Mouse (Mus musculus): ENCODE measurements at regions not wholly inside any gene's neighbourhood (a gene's known extent, or its start where the extent isn't known, plus 50 kb on each side); places are given as distances from the start of the nearest gene placed in this dataset.
A peak's percentile ranks its signal among the peaks of the same experiment; 100 is the strongest.
"Not testable (repeated sequence)": the region's sequence is repeated elsewhere in the genome, so short reads cannot be mapped to it uniquely, and the experiment has no call there.

DNA sequence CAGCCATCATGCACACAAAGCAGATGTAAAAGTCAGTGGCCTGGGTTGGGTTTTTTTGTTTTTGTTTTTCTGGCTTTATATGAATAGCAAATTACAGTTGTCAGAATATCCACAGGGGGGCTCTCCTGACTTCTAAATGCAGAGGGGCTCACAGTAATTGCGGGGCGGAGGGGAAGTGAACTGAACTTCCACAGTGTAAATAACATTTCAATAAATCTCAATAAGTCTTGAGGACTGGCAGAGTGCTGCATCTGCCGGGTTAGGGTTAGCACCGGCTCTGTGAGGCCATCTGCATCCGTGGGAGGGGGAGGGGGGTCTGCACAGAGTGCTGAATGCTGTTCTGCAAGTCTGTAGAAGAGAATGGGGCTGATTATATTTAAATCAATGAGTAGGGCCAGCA is 50.3 kb upstream of the Arl4c start:
- DNase-seq (ENCODE audit: low spot score in 2 of 2): no peak

DNA sequence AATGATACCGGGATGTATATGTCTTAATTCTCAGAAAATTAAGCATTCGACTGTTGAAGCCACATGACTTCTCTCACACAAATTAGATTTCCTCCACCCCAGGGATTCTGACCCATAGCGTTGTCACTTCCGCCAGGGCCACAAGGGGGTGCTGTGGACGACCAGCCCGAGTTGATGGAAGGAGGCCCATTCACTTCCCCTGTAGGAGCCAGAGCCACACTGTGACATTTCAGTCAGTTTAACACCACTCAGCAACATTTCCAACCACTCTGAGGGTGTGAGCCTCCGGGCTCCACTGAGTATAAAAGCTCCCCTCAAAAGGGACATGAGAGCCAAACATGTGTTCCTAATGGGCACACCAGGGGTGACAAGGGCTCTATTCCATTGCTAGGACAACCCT is 54.6 kb upstream of the Arl4c start:
- peak; percentile 36 to 49 for DNase-seq (ENCODE audit: low spot score in 2 of 2)

- DNase-seq (ENCODE audit: low spot score in 2 of 2): peak in 1 of 2 experiments; percentile 19
Measured at GRCm38 (mm10) chr1:88757162-88757561, 55.1 kb upstream of the Arl4c start.

DNA sequence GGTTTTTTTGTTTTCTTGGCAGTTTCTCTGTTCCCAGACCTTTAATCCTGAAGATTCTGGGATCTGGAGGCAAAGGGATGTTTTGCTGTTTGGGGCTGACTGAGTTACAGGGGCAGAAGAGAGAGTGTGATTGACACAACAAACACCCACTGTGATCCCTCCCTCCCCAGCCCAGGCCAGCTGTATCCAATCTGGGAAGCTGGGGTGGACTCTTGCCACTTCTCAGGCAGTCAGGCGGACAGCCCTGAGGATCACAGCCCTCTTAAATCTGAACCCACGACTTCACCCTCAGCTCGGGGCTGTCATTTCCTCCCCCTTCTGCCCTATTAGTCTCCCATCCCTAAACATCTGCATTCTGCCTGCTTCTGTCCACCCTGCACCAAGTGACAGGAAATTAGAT is 55.7 kb upstream of the Arl4c start:
- peak in 1 of 2 experiments; percentile 23 for DNase-seq (ENCODE audit: low spot score in 2 of 2)

DNA sequence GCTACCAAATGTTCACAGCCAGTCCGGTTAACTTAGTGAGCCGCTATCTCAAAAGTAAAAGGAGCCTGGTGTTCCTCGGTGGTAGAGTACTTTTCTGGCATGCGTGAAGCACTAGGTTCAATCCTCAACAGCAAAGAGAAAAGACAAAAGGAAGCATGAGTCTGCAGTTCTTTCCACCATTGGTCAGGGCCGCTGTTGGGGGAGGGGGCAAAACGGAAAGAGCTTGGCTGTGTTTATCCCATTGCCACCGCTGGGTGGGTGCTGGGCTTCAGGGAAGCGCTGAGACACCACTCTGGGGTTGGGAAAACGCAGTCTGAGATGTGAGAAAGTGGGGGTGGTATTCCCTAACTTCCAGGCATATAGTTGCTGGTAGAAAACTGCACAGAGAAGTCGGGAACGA is 58.6 kb upstream of the Arl4c start:
- no peak for DNase-seq (ENCODE audit: low spot score in 2 of 2)

- DNase-seq (ENCODE audit: low spot score in 2 of 2): no peak
Measured at GRCm38 (mm10) chr1:88761121-88761520, 59.1 kb upstream of the Arl4c start.

DNA sequence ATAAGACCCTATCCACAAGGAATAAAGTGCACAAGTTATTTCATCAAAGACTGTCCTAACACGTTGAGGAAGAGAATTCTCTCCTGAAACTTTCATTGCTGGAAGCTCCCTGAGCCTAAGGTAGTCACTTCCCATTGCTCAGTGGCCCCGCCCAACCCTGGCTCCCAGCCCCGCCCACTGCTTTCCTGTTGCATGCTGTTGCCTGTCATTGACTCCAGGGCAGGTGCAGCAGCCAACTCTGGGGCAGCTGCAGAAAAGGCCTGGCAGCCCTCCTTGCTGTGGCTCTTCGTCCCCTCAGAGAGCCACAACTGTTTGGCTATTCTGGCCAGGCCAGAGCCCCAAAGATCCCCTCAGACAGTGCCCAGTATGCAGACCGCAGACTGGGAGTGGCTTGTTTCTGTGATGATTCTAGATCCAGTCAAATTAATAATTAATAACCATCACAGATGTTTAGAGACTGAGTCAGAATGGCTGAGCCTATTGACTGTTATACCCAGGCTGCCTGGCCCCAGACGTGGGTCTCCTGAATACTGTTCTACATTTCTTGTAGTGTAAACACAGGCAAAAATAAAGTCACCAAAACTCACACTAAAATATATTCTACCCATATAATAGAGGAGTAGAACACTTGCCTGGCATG is 61.8 kb upstream of the Arl4c start:
- no peak for DNase-seq (ENCODE audit: low spot score in 2 of 2)

DNA sequence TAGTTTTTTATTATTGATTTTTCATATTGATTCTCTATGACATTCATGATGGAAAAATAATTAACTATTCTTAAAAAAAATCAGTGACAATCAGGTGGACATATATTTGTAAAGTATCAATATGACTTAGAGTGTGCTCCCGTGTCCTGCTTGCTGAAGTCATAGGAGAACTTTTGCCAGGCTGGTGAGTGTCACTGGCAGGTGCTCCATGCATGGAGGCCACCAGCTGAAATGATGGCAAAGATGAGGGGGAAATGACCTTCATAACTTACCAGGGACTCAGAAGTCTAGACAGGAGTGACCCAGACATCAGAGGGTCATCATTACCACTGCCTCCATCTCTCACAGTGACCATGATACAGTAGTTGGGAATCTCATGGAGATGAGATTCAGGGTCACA is 62.5 kb upstream of the Arl4c start:
- DNase-seq (ENCODE audit: low spot score in 2 of 2): no peak

GRCm38 (mm10) chr1:88777009-88777408 is 75.0 kb upstream of the Arl4c start:
- no peak for DNase-seq (ENCODE audit: low spot score in 2 of 2)

DNA sequence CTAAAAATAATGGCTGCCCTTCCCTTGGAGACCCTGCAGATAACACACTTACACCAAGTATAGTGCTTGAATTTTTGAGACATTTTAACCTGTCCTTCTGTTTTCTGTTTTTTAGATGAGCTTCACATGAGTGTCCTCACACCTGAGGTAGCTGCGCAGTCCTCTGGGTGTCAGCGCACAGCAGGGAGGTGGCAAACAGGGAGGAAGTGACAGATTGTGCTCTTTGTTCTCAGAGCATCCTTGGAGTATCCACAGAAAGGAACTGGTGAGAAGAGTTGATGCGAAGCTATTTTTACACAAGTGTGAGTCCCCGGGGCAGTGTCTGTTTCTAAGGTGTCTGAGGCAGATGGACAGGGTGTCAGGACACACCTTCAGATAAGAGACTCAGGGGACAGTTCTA is 78.2 kb upstream of the Arl4c start:
- DNase-seq (ENCODE audit: low spot score in 2 of 2): no peak

- DNase-seq (ENCODE audit: low spot score in 2 of 2): no peak
Measured at GRCm38 (mm10) chr1:88783083-88783482, 81.1 kb upstream of the Arl4c start.

GRCm38 (mm10) chr1:88784866-88785620 is 83.0 kb upstream of the Arl4c start:
- no peak for DNase-seq (ENCODE audit: low spot score in 2 of 2)

GRCm38 (mm10) chr1:88786066-88786465 is 84.0 kb upstream of the Arl4c start:
- no peak for DNase-seq (ENCODE audit: low spot score in 2 of 2)

DNA sequence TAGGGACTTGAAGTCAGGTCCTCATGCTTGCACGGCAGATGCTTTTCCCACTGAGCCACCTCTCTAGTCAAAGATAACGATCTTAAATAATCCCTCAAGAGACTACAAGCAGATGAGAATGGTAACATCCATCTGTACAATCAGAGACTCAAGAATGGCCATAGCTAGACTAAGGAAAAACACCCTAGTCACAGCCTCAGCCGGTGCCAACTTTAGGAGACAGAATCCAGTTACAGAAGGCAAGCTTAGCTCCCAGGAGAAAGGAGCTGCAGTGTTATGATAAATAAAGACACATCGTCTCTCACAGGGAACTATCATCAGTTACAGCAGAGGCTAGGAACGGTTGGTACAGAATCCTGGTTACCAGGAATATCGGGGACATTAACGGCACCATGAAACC is 88.7 kb upstream of the Arl4c start:
- DNase-seq (ENCODE audit: low spot score in 2 of 2): no peak

DNA sequence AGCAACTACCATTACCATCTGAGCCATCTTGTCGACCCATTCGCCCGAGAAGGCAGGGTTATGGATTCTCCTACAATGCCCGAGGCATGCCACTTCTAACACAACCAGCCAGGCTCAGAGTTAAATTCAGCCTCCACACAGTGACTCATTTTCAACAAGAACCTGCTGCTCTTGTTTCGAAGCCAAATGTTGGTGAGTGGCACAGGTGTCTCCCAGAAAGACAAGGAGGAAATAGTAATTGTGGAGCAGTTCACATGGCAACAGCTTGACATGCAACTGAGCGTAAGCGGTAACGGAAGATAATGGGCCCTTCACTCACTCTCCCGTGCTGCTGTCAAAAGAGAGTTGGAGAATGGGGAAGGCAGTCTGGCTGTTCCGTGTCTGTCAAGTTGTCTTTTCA is 92.9 kb upstream of the Arl4c start:
- DNase-seq (ENCODE audit: low spot score in 2 of 2): no peak

- no peak for DNase-seq (ENCODE audit: low spot score in 2 of 2)
Measured at GRCm38 (mm10) chr1:88798473-88798872, 96.5 kb upstream of the Arl4c start.

GRCm38 (mm10) chr1:88798874-88799273 is 96.9 kb upstream of the Arl4c start:
- no peak for DNase-seq (ENCODE audit: low spot score in 2 of 2)

DNA sequence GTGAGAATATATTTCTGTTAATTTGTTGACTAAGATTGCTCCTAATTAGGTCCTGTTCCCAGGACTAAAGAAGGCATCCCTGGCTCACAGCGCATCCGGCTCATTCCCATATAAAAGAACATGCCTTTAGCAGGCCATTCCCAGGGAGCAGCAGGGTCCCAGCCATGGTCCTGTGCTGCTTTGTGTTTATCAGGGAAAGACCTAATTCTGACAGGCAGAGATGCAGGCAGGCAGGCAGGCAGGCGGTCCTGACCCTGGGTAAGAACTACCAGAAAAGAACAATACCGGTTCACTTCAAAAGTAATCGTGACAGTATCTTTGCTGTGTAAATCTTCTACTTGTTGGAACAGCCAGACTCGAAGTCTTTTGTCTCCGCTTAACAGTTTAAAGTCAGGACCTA is 97.3 kb upstream of the Arl4c start:
- no peak for DNase-seq (ENCODE audit: low spot score in 2 of 2)

- DNase-seq (ENCODE audit: low spot score in 2 of 2): no peak
Measured at GRCm38 (mm10) chr1:88799789-88800188, 97.8 kb upstream of the Arl4c start.

- DNase-seq (ENCODE audit: low spot score in 2 of 2): no peak
Measured at GRCm38 (mm10) chr1:88800411-88800810, 98.4 kb upstream of the Arl4c start.

- DNase-seq (ENCODE audit: low spot score in 2 of 2): not testable (repeated sequence)
Measured at GRCm38 (mm10) chr1:88801151-88801550, 99.1 kb upstream of the Arl4c start.

DNA sequence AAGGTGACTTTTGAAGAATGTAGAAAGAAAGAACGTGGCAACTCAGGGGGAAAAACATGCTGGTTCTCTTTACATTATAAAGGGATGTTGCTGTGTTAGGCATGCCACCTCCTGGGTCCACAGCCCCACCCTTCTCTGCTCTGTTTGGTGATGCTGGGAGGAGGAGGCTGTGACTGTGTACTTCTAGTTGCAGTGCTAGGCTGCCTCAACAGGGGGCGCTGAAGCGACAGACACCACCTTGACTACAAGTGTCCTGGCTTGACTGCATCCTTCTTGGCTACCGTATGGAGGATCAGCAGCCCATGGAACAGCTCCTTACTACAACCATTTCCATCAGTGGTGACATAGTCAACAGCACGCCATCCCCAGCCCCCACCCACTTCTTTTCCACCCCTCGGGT is 104.9 kb upstream of the Arl4c start:
- peak in 1 of 2 experiments; percentile 4 for DNase-seq (ENCODE audit: low spot score in 2 of 2)

- no peak for DNase-seq (ENCODE audit: low spot score in 2 of 2)
Measured at GRCm38 (mm10) chr1:88807901-88808300, 105.9 kb upstream of the Arl4c start.

- no peak for DNase-seq (ENCODE audit: low spot score in 2 of 2)
Measured at GRCm38 (mm10) chr1:88808508-88808907, 106.5 kb upstream of the Arl4c start.
